Mouse (Mus musculus): ENCODE measurements around the gene Cdkn1a. TPM values are rescaled to one million over a fixed set of nuclear protein-coding genes. Genes with fewer than 3 reads are reported as not detected.
A peak's percentile ranks its signal among the peaks of the same experiment; 100 is the strongest.

Gene Cdkn1a
- polyA plus RNA-seq, 1 experiment from 2014 or later, result 148 TPM

DNA sequence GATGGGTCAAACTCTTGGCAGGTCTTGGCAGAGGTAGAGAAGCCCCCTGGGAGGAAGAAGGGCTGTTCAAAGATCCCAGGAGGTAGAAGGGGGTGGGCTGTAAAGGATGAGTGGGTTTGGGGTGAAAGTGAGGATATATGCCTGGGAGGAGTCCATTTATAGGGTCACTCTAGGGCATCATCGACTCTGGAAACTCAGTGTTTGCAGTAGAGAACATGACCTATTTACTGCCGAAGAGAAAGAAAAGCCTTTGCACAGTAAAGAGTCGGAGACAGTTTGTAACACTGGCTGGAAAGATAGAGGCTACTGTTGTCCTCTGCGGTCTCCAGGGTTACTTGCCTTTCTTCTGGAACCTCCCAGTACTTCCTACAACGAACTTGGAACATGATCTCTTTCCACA is 17.5 kb upstream of the Cdkn1a start:
- H3K27ac ChIP-seq (ENCODE audit: low read length), result no peak overlapping the region
- H3K4me1 ChIP-seq (ENCODE audit: control insufficient read depth, insufficient read depth, low read length), result peaks cover 7% of the 10 kb centered on the region
- H3K9ac ChIP-seq (ENCODE audit: low read depth, low read length), result no peak overlapping the region
- no peak overlapping the region for H3K4me3 ChIP-seq (ENCODE audit: low read depth, low read length)
- WGBS, result 55% methylated on average over 5 of the region's 5 CpGs
- no peaks in the 10 kb centered on the region for H3K27me3 ChIP-seq (ENCODE audit: control insufficient read depth, insufficient read depth, low read depth, low read length)
- no peak overlapping the region for H3K4me2 ChIP-seq (ENCODE audit: low read length)
- H3K9me3 ChIP-seq (replicated peaks; ENCODE audit: control insufficient read depth, low read length, poor library complexity, severe bottlenecking), result no peaks in the 10 kb centered on the region
- ATAC-seq, result no peak
- H3K36me3 ChIP-seq (ENCODE audit: control insufficient read depth, insufficient read depth, low read length), result no peaks in the 10 kb centered on the region

DNA sequence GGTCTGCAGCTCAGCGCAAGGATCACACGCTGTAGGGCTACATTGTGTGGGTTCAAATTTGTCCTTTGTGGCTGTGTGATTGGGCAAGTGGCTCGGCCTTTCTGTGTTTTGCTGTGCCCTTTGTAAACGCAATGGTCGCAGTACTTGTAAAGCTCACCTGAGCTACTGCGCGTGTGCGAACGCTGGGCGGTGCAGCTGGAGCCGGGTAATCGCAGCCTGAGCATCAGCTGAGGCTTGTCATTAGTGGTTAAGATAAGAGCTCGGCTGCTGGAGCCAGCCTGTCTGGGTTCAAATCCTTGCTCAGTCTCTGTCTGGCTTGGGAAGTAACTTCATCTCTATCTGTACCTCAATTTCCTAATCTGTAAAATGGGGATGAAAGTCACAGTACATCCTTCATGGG is 16.7 kb upstream of the Cdkn1a start:
- H3K9me3 ChIP-seq (replicated peaks; ENCODE audit: control insufficient read depth, low read length, poor library complexity, severe bottlenecking), result no peaks in the 10 kb centered on the region
- H3K4me2 ChIP-seq (ENCODE audit: low read length), result no peak overlapping the region
- no peaks in the 10 kb centered on the region; the same call in 1 of the 2 replicates for H3K27me3 ChIP-seq (ENCODE audit: control insufficient read depth, insufficient read depth, low read depth, low read length)
- ATAC-seq, result no peak
- WGBS, result 84% methylated on average over 13 of the region's 13 CpGs
- H3K36me3 ChIP-seq (ENCODE audit: control insufficient read depth, insufficient read depth, low read length), result no peaks in the 10 kb centered on the region
- peaks cover 10% of the 10 kb centered on the region for H3K4me1 ChIP-seq (ENCODE audit: control insufficient read depth, insufficient read depth, low read length)
- H3K27ac ChIP-seq (ENCODE audit: low read length), result no peak overlapping the region
- H3K4me3 ChIP-seq (ENCODE audit: low read depth, low read length), result no peak overlapping the region
- no peak overlapping the region for H3K9ac ChIP-seq (ENCODE audit: low read depth, low read length)

DNA sequence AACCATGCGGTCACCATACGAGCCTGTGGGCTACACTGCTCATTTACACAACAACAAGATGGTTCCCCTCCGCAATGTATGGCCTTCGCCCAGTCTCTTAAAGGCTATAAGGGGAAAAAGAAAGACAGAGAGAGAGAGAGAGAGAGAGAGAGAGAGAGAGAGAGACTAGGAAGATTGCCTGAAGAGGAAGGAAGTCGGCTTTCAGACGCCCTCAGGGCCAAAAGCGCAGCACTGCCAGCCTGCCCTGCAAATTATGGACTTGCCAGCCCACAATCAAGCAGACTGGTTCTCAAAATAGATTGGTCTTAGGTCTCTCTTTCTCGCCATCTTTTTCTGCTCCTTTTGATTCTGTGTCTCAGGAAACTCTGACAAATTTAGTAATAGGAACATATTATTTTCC is 14.5 kb upstream of the Cdkn1a start:
- Histone ChIP-seq H3K27me3 (ENCODE audit: control insufficient read depth, insufficient read depth, low read depth, low read length) (no peaks in the 10 kb centered on the region; the same call in 1 of the 2 replicates), H3K27ac (ENCODE audit: low read length) (no peak overlapping the region), H3K4me2 (ENCODE audit: low read length) (no peak overlapping the region), H3K4me3 (ENCODE audit: low read depth, low read length) (no peak overlapping the region), H3K9me3 (replicated peaks; ENCODE audit: control insufficient read depth, low read length, poor library complexity, severe bottlenecking) (no peaks in the 10 kb centered on the region), H3K9ac (ENCODE audit: low read depth, low read length) (no peak overlapping the region), H3K36me3 (ENCODE audit: control insufficient read depth, insufficient read depth, low read length) (no peaks in the 10 kb centered on the region), H3K4me1 (ENCODE audit: control insufficient read depth, insufficient read depth, low read length) (peaks cover 12% of the 10 kb centered on the region)
- WGBS, result 89% methylated on average over 8 of the region's 8 CpGs
- no peak for ATAC-seq

DNA sequence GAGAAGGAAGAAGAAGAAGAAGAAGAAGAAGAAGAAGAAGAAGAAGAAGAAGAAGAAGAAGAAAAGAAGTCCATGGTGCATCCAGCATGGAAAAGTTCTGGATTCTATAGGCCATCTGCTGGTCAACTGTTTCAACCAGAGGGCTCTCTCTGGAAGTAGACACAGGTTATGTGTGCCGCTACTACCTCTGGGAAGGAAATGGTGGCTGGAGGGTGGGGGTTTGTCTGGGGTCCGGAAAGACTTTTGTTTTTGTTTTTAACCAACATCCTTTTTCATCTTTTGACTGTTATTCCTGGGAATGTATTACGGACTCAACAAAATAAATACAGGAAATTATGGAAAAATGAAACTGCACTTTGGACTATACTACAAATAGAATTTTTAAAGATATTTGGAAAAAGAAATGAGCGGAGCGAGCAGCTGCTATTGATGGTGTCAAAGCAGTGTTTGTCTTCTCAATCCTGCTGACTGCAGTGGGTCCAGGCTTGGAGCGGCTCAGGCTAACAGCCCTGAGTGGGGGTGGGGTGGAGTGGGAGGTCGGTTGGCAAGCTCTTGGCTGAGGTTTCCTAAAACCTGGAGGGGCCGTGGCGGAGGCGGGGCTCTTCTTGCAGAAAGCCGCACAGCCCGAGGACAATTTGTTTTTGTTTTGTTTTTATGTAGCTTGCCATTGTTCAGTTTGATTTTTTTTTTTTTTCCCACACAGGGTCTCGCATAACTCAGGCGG is 12.8 kb upstream of the Cdkn1a start:
- H3K27ac ChIP-seq (ENCODE audit: low read length), result no peak overlapping the region
- no peaks in the 10 kb centered on the region for H3K36me3 ChIP-seq (ENCODE audit: control insufficient read depth, insufficient read depth, low read length)
- no peak for ATAC-seq
- peak overlapping the region; percentile 14; the same call in 1 of the 2 replicates for H3K4me3 ChIP-seq (ENCODE audit: low read depth, low read length)
- no peaks in the 10 kb centered on the region; the same call in 1 of the 2 replicates for H3K27me3 ChIP-seq (ENCODE audit: control insufficient read depth, insufficient read depth, low read depth, low read length)
- WGBS, result 19% methylated on average over 14 of the region's 14 CpGs
- peak overlapping the region; percentile 47 for H3K4me2 ChIP-seq (ENCODE audit: low read length)
- H3K9me3 ChIP-seq (replicated peaks; ENCODE audit: control insufficient read depth, low read length, poor library complexity, severe bottlenecking), result no peaks in the 10 kb centered on the region
- peaks cover 21% of the 10 kb centered on the region for H3K4me1 ChIP-seq (ENCODE audit: control insufficient read depth, insufficient read depth, low read length)
- H3K9ac ChIP-seq (ENCODE audit: low read depth, low read length), result peak overlapping the region; percentile 16; the same call in 1 of the 2 replicates

DNA sequence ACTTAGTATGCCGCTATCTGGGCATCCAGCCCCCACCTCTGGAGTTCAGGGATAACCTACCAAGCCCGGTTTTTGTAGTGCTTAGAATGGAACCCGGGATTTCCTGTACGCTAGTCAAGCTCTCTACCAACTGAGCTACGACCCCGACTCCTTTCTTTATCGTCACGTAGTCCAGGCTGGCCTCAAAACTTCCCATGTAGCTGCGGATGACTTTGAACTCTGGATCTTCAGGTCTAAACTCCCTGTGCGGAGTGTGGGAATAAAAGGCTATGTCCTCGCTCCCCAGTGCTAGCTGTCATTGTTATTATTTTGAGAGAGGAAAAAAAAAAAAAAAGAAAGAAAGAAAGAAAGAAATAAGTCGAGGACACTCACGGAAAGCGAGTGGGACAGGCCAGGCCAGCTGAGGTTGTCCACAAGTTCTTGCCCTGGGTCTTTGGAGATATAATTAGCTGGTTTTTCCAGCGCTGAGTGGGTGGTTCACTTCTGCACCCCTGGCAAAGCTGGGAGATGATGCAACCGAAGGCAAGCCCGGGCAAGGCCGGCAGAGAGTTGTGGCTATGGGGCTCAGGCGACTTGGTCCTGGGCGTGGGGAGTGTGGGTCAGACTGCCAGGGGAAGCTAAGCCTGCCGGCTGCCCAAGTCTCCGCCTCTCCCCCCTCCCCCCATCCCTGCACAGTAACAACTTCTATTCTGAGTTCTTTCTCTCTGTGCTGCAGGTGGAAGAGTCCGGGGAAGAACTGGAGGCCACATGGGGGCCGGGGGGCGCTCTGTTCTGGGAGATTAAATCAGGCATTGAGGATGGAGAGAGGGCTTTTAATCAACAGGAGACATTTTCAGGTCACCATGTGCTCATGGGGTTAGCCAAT is 12.0 kb upstream of the Cdkn1a start:
- Histone ChIP-seq H3K27me3 (ENCODE audit: control insufficient read depth, insufficient read depth, low read depth, low read length) (no peaks in the 10 kb centered on the region; the same call in 1 of the 2 replicates), H3K9ac (ENCODE audit: low read depth, low read length) (peak overlapping the region; percentile 16; the same call in 1 of the 2 replicates), H3K9me3 (replicated peaks; ENCODE audit: control insufficient read depth, low read length, poor library complexity, severe bottlenecking) (no peaks in the 10 kb centered on the region), H3K27ac (ENCODE audit: low read length) (no peak overlapping the region), H3K4me1 (ENCODE audit: control insufficient read depth, insufficient read depth, low read length) (peaks cover 18% of the 10 kb centered on the region), H3K4me2 (ENCODE audit: low read length) (peak overlapping the region; percentile 47), H3K4me3 (ENCODE audit: low read depth, low read length) (peak overlapping the region; percentile 14; the same call in 1 of the 2 replicates), H3K36me3 (ENCODE audit: control insufficient read depth, insufficient read depth, low read length) (no peaks in the 10 kb centered on the region)
- 5% methylated on average over 25 of the region's 25 CpGs for WGBS
- no peak for ATAC-seq

DNA sequence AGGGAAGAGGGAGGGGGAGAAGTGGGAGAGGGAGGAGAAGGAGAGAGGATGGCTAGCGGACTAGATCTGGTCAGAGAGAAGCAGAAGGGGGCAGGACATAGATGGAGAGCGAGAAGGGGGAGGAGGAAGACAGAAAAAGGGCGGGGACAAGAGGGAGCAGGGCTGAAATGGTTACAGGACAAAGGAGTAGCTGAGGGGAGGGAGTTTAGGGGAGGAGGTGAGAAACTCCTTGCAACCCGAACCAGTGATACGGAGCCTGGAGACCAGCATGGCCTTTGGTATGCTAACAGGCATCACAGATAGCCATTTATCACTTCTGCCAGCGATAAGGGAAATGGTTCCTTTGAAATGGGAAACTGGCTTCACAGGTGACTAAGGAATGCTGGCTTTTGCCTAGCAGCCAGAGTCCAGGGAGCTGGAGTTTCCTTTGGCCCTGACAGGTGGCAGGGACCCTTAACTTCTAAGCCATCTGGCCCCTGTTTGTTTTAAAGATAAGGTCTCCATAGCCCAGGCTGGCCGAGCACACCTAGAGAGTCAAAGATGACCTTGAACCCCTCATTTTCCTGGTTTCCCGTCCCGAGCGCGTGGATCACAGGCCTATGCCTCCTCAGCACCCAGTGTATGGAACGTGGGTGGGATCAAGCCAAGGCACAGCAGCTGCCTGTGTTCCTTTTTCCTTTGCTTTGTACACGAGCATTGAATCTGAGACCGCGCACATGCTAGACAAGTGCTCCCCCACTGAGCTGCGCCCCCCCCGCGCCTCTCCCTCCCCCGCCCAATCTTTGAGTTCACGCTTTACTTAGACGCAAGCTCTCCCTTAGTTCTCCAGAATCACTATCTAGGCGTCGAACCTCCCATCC is 9.8 kb upstream of the Cdkn1a start:
- H3K36me3 ChIP-seq (ENCODE audit: control insufficient read depth, insufficient read depth, low read length), result no peaks in the 10 kb centered on the region
- no peak overlapping the region for H3K4me3 ChIP-seq (ENCODE audit: low read depth, low read length)
- no peak overlapping the region for H3K9ac ChIP-seq (ENCODE audit: low read depth, low read length)
- H3K27me3 ChIP-seq (ENCODE audit: control insufficient read depth, insufficient read depth, low read depth, low read length), result no peaks in the 10 kb centered on the region; the same call in 1 of the 2 replicates
- H3K27ac ChIP-seq (ENCODE audit: low read length), result no peak overlapping the region
- 5% methylated on average over 22 of the region's 23 CpGs for WGBS
- peak overlapping the region; percentile 44 for H3K4me2 ChIP-seq (ENCODE audit: low read length)
- peaks cover 18% of the 10 kb centered on the region for H3K4me1 ChIP-seq (ENCODE audit: control insufficient read depth, insufficient read depth, low read length)
- no peak for ATAC-seq
- H3K9me3 ChIP-seq (replicated peaks; ENCODE audit: control insufficient read depth, low read length, poor library complexity, severe bottlenecking), result no peaks in the 10 kb centered on the region

DNA sequence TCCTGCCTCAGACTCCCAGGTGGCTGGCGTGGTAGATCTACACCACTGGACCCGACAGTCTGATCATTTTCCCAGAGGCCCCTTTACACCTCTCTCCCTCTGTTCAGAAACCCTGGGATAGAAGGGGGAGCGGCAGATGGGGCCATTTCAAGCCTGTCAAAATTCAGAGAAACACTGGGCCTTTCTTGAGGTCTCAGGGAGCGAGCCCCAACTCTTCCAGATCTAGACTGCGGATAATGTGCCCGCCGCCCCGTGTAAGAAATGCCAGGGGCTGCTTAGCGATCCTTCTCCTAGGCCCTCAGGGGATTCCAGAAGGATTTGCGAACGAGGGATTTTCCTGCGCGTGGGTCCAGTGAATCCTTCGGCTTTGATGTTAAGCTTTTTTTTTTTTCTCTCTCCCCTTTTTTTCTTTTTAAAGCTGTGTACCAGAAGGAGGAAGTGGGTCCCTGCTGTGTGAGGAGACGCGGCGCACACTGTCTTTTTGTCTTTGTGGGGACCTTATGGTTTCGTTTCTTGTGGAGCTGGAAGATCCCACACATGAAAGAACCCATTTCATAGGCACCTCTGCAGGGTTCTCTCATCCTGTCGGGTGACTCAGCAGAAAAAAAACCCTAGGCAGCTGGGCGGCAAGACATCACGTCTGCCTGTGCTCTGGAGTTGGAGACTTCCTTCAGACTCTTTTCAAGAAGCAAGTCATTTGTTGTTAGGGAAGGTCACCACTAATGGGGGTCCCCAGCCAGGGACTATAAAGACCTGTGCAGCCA is 9.0 kb upstream of the Cdkn1a start:
- no peak for ATAC-seq
- Histone ChIP-seq H3K27me3 (ENCODE audit: control insufficient read depth, insufficient read depth, low read depth, low read length) (no peaks in the 10 kb centered on the region; the same call in 1 of the 2 replicates), H3K4me2 (ENCODE audit: low read length) (peak overlapping the region; percentile 44), H3K36me3 (ENCODE audit: control insufficient read depth, insufficient read depth, low read length) (no peaks in the 10 kb centered on the region), H3K9me3 (replicated peaks; ENCODE audit: control insufficient read depth, low read length, poor library complexity, severe bottlenecking) (no peaks in the 10 kb centered on the region), H3K27ac (ENCODE audit: low read length) (peak overlapping the region; percentile 50), H3K4me3 (ENCODE audit: low read depth, low read length) (no peak overlapping the region), H3K4me1 (ENCODE audit: control insufficient read depth, insufficient read depth, low read length) (peaks cover 18% of the 10 kb centered on the region), H3K9ac (ENCODE audit: low read depth, low read length) (peak overlapping the region; percentile 41; the same call in 1 of the 2 replicates)
- WGBS, result 3% methylated on average over 21 of the region's 21 CpGs

DNA sequence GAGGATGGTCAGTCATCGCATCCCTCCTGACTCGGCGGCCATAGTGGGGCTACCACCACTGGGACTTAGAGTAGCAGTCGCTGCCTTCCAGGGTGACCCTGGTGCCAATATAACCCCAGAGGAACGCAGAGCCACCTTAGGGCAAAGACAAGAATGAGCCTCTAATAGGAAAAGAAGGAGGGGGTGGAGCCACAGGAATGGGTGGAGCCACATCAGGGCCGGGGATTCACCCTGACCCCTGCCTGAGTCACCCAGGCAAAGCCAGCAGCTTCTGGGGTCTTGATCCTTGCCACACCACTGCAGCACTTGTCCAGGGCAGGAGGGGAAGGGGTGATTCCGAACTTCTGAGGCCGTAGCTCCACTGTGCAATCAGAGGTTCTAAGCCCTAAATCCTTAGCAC is 7.2 kb upstream of the Cdkn1a start:
- Histone ChIP-seq H3K4me2 (ENCODE audit: low read length) (no peak overlapping the region), H3K27me3 (ENCODE audit: control insufficient read depth, insufficient read depth, low read depth, low read length) (no peaks in the 10 kb centered on the region; the same call in 1 of the 2 replicates), H3K36me3 (ENCODE audit: control insufficient read depth, insufficient read depth, low read length) (no peaks in the 10 kb centered on the region), H3K9me3 (replicated peaks; ENCODE audit: control insufficient read depth, low read length, poor library complexity, severe bottlenecking) (no peaks in the 10 kb centered on the region), H3K27ac (ENCODE audit: low read length) (no peak overlapping the region), H3K4me3 (ENCODE audit: low read depth, low read length) (no peak overlapping the region), H3K4me1 (ENCODE audit: control insufficient read depth, insufficient read depth, low read length) (peaks cover 12% of the 10 kb centered on the region; the same call in 1 of the 2 replicates), H3K9ac (ENCODE audit: low read depth, low read length) (no peak overlapping the region)
- no peak for ATAC-seq
- WGBS, result 90% methylated on average over 8 of the region's 8 CpGs
